Mouse (Mus musculus): Measurements from ENCODE around the gene Me1.

DNA sequence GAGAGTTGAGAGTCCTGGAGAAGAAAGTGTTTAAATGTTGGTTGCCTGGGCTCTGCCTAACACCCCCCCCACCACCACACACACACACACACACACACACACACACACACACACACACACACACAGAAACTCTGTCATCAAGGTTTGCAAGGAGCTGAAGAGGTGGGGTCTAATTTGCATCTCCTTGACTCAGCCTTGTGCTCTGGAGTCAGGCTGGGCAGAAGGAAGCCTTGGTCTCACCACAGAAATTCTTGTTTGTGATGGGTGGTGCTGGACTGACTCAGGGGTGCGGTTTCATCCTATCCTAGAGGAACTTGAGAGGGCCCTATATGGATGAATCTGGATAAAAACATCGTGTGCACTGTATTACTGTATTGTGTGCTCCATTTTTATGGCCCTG is 25.0 kb upstream of the Me1 start:
- TF ChIP-seq POLR2A (IDR thresholded peaks at IDR 0.05; ENCODE audit: low read depth, low read length) (no peak), CTCF (IDR thresholded peaks at IDR 0.05; ENCODE audit: extremely low read depth, insufficient read length, insufficient replicate concordance, low read depth, low read length) (no peak)

Data from small intestine, adult 2 months (tissue).